Mouse (Mus musculus) lung, adult 2 months (tissue): ENCODE measurements around the gene Kif1bp. TPM values are rescaled to one million over a fixed set of nuclear protein-coding genes. Genes with fewer than 3 reads are reported as not detected.
A peak's percentile ranks its signal among the peaks of the same experiment; 100 is the strongest.

Experiments used
- DNase-seq: peaks from one replicate; pipeline ENCODE4 v3.0.0; 2022
- H3K4me1 ChIP-seq: fragments of 200-500 bp; 2 replicates; pipeline ENCODE4 v1.6.1; 2011; ENCODE audit warnings: low read length; ENCODE audit not compliant: control insufficient read depth, insufficient read depth
- H3K4me3 ChIP-seq: fragments of 200-500 bp; replicated peaks from 2 replicates; pipeline ENCODE3; 2011; ENCODE audit warnings: low read depth, mild to moderate bottlenecking, control low read depth, low read length; ENCODE audit errors: extremely low read depth
- CTCF ChIP-seq: fragments of 200-500 bp; IDR thresholded peaks from 2 replicates; pipeline ENCODE4 v1.5.1; 2011; ENCODE audit warnings: mild to moderate bottlenecking, low read length, control low read depth; ENCODE audit not compliant: insufficient read depth
- POLR2A ChIP-seq: fragments of 200-500 bp; IDR thresholded peaks from 2 replicates; pipeline ENCODE4 v1.6.1; 2011; ENCODE audit warnings: low read depth, mild to moderate bottlenecking, control low read depth, low read length, borderline replicate concordance; ENCODE audit errors: extremely low read depth
- WGBS: fragments of 180-500 bp; shearing (Covaris S2); methylation state at CpG from one replicate; pipeline ENCODE4 v1.1.7; 2018; 5-methylcytosine and 5-hydroxymethylcytosine counted together
- polyA plus RNA-seq: library from polyadenylated mRNA; depleted of rRNA; stranded (reverse); fragments of >200 nt; gene quantifications from 2 replicates; pipeline ENCODE4 v1.2.3, GENCODE M21; 2012

The Kif1bp gene
- polyA plus RNA-seq, 1 experiment: 37.8 TPM

- H3K4me1 ChIP-seq: no peaks in the 10 kb centered on the region
- H3K4me3 ChIP-seq: no peak overlapping the region
- WGBS: 91% methylated on average over 1 of the region's 1 CpGs
- TF ChIP-seq CTCF: peak; percentile 65
- TF ChIP-seq POLR2A: no peak
- DNase-seq: no peak
Observed at GRCm38 (mm10) chr10:62557736-62558135, 20.5 kb downstream of the Kif1bp start.

DNA sequence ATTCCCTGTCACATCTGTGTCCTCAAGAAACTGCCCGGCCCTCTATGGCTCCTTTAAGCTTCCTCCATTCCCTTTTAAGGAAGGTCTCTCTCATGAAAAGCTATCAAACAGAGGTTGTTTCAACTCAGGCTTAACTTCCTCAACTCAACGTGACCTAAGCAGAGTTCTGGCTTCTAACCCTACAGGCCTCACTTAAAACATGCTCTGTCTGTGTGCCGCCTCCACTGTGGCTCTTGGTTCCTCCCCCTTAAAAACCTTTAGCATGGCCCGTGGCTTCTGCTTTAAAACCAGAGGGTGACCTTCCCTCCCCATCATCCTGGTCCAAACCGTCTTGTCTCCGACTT is 21.7 kb downstream of the Kif1bp start:
- no peak for DNase-seq
- TF ChIP-seq CTCF (no peak), POLR2A (no peak)
- no peaks in the 10 kb centered on the region for H3K4me1 ChIP-seq
- 75% methylated on average over 6 of the region's 6 CpGs for WGBS
- no peak overlapping the region for H3K4me3 ChIP-seq

DNA sequence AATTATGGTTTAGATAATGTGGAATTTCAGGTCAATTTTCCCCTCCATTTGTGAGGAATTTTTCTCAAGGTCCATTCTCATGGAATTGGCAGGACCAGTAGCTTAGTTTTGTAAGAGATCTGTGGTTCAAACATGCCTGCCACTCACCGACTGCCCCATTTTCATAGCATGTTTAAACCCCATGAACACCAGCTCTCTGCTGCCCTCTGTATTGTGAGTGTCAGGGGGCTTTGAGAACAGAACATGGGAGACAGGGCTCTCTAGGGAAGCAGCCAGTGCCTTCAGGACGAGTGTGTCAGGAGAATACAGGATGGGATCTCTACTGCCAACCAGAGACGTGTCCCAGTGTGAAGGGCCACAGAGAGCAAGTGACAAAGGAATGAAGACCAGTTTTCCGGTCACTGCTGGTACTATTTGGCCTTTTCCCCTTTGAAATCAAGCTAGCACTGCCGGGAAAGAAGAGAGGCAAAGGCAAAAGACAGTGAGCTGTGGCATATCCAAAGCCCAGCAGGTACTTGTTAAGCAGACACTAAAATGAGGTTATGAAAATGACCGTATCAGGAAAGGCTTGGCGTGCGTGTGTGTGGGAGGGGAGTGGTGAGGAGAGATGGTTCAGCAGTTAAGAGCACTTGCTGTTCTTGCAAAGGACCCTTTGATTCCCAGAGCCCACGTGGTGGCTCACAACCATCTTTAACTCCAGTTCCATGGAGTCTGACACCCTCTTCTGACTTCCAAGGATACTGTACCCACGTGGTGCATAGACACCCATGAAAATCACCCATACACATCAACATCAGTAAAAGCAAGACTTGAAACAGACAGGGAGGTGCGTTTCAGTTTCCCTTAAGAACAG is 22.3 kb downstream of the Kif1bp start:
- Histone ChIP-seq H3K4me3 (no peak overlapping the region), H3K4me1 (no peaks in the 10 kb centered on the region)
- WGBS: 58% methylated on average over 11 of the region's 11 CpGs
- DNase-seq: no peak
- TF ChIP-seq CTCF (no peak), POLR2A (no peak)

DNA sequence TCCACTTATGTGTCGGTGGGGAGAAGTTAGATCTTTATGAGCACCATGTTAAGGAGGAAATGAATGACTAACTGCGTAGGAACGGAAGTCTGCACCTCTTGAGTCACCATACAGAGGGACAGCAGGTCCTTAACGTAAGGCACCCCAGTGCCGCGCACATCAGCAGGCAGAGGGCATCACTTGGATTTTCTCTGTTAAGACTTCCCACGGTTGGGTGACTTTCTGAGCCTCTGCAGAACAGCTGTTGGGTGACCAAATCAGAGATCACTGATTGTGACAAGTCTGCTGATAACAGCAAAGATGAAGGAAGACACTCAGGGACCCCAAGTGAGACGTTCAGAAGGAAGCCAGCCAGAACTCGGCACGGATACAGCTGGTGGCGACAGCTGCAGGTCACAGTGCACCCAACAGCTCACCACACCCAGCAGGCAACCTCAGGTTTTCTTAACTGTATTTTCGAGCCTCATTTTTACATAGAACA is 24.6 kb downstream of the Kif1bp start:
- 47% methylated on average over 12 of the region's 12 CpGs for WGBS

DNA sequence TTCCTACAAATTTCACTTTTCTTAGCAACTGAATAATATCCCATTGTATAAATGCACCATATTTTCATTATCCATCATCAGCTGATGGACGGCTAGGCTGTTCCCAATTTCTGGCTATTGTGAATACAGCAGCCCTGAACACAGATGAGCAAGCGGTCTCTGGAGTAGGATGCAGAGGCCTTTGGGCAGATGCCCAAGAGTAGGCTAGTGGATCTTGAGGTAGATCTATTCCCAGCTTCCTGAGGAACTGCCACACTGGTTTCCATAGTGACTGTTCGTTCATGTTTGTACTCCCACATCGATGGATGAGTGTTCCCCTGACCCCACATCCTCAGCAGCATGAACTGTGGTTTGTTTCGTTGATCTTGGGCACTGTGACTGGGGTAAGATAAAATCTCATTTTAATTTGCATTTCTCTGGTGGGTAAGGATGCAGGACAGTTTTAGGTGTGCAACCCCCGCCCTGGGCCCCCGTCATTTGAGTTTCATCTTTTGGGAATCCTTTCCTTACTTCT is 27.4 kb downstream of the Kif1bp start:
- no peak overlapping the region for H3K4me3 ChIP-seq
- 62% methylated on average over 7 of the region's 7 CpGs for WGBS
- peaks cover 9% of the 10 kb centered on the region for H3K4me1 ChIP-seq
- no peak for TF ChIP-seq CTCF
- TF ChIP-seq POLR2A: no peak
- DNase-seq: no peak

More for the DNA sequence above, 24.6 kb downstream of the Kif1bp start:
- no peak for TF ChIP-seq POLR2A
- TF ChIP-seq CTCF: no peak
- DNase-seq: no peak
- no peak overlapping the region for H3K4me3 ChIP-seq
- H3K4me1 ChIP-seq: peaks cover 5% of the 10 kb centered on the region

GRCm38 (mm10) chr10:62549523-62550166 is 28.6 kb downstream of the Kif1bp start:
- TF ChIP-seq POLR2A: no peak
- peak; percentile 91 for TF ChIP-seq CTCF
- 13% methylated on average over 16 of the region's 16 CpGs for WGBS
- DNase-seq: peak; percentile 76
- Histone ChIP-seq H3K4me3 (no peak overlapping the region), H3K4me1 (peaks cover 9% of the 10 kb centered on the region)

- Histone ChIP-seq H3K4me1 (peaks cover 9% of the 10 kb centered on the region), H3K4me3 (no peak overlapping the region)
- no peak for DNase-seq
- 46% methylated on average over 10 of the region's 10 CpGs for WGBS
- no peak for TF ChIP-seq POLR2A
- no peak for TF ChIP-seq CTCF
Observed at GRCm38 (mm10) chr10:62546441-62546840, 31.8 kb downstream of the Kif1bp start.

GRCm38 (mm10) chr10:62545759-62546158 is 32.5 kb downstream of the Kif1bp start:
- H3K4me1 ChIP-seq: peaks cover 9% of the 10 kb centered on the region
- TF ChIP-seq CTCF (no peak), POLR2A (no peak)
- no peak for DNase-seq
- H3K4me3 ChIP-seq: no peak overlapping the region

- Histone ChIP-seq H3K4me3 (no peak overlapping the region), H3K4me1 (peaks cover 4% of the 10 kb centered on the region; the same call in 1 of the 2 replicates)
- WGBS: 73% methylated on average over 4 of the region's 4 CpGs
- DNase-seq: no peak
- TF ChIP-seq POLR2A (no peak), CTCF (0 out of 2 replicates have a peak, but pooled peaks have one; percentile 7)
Observed at GRCm38 (mm10) chr10:62544316-62544715, 33.9 kb downstream of the Kif1bp start.

DNA sequence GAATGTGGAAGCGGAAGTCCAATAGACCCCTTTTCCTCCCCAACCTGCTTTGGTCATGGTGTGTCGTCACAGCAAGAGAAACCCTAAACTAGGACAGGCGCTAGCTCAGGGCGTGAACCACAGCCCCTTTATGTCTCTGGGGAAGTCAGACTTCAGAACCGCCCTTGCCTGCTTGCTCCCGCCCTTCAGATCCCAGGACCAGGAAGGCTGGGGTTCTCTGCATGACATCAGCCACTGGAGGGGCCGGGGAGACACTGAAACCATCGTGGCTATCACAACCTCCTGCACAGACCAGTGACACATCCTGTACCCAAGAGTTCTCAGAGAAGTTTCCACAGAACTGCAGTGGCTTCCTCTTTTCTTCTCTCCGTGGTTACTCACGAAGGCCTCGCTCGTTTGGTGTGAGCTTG is 34.9 kb downstream of the Kif1bp start:
- peak; percentile 20 for DNase-seq
- 0 out of 2 replicates have a peak, but pooled peaks have one; percentile 12 for TF ChIP-seq POLR2A
- TF ChIP-seq CTCF: no peak
- Histone ChIP-seq H3K4me1 (peaks cover 4% of the 10 kb centered on the region; the same call in 1 of the 2 replicates), H3K4me3 (no peak overlapping the region)
- WGBS: 55% methylated on average over 12 of the region's 12 CpGs

DNA sequence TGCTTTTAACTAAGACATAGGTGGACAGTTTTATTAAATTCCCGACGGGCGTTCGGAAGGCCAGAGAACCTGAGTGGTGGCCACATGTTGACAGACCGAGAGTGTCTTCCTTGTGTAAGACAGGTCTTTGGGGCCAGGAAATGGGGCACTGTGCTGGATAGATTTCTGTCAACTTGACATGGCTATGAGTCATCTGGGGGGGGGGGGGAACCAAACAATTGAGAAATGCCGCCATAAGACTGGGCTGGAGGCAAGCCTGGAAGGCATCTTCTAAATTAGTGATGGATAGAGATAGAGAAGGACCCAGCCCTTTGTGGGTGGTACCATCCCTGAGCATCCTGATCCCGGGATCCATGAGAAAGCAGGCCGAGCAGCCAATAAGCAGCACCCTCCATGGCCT is 35.3 kb downstream of the Kif1bp start:
- DNase-seq: no peak
- Histone ChIP-seq H3K4me3 (no peak overlapping the region), H3K4me1 (peaks cover 4% of the 10 kb centered on the region; the same call in 1 of the 2 replicates)
- 77% methylated on average over 8 of the region's 8 CpGs for WGBS
- no peak for TF ChIP-seq CTCF
- no peak for TF ChIP-seq POLR2A
